Mouse (Mus musculus): ENCODE measurements at regions not wholly inside any gene's neighbourhood (a gene's known extent, or its start where the extent isn't known, plus 50 kb on each side); places are given as distances from the start of the nearest gene placed in this dataset.

DNA sequence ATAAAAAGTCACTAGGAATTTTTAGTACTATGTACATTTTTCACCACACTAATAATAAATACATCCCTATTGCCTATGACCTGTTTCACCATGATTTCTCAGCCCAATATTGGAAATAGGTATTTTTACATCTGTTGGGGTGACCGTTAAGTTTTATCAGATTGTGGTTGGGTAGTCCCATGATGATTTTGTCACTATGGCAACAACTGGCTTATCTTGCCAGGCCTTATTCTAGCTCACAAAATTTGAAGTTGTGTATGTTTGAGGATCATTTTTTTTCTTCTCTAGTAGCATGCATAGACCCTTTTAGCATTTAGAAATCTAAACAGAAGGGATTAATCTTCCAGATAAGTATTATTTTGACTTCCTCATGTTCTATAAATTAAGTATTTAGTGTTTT is 1211.1 kb upstream of the Pcdh17 start:
- in situ Hi-C loops (cut with MboI, MseI): no loop called here

GRCm38 (mm10) chr14:83246891-83247290 is 1196.5 kb upstream of the Pcdh17 start:
- in situ Hi-C loops (cut with MboI, MseI): no loop called here

DNA sequence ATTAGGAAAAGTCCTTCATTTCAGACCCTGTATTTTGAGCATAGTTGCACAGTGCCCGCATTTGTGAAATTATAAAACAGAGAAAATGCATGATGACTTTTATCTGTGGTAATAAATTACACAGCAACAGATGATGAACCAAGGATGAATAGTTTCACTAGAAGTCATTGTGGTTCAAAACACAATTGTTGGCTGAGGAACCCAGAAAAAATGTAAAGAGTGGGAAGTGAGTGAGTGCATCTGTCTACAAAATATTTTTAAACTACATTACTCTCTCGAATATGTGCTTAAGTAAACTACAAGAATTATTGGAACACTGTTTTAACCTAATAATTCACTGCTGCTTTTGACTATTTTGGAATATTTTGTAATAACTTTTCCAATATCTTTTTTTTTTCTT is 1196.0 kb upstream of the Pcdh17 start:
- in situ Hi-C loops (cut with MboI, MseI): no loop called here

GRCm38 (mm10) chr14:83252922-83253321 is 1190.4 kb upstream of the Pcdh17 start:
- in situ Hi-C loops (cut with MboI, MseI): loop anchor here (10.0 kb wide), 1 partner anchor 1478 kb away; no protein-coding TSS in a partner anchor

GRCm38 (mm10) chr14:83302599-83302998 is 1140.8 kb upstream of the Pcdh17 start:
- in situ Hi-C loops (cut with MboI, MseI): no loop called here

DNA sequence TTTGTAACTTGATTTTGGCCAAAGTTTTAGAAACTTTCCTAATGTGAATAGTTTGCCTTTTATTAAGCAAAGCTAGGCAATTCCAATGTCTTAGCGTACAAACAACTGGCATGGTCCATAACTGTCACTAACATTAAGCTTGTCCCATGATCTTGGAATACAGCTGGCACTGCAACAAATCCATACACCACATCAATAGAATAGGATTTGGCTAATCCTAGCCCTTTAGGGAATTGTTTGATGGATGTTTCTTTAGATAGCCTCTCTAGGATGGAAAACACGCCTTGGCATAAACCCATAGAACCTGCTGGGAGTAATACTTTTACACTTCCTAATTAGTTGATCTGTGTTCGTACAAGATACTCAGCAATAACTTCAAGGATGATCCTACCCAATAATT is 1122.6 kb upstream of the Pcdh17 start:
- in situ Hi-C loops (cut with MboI, MseI): no loop called here

DNA sequence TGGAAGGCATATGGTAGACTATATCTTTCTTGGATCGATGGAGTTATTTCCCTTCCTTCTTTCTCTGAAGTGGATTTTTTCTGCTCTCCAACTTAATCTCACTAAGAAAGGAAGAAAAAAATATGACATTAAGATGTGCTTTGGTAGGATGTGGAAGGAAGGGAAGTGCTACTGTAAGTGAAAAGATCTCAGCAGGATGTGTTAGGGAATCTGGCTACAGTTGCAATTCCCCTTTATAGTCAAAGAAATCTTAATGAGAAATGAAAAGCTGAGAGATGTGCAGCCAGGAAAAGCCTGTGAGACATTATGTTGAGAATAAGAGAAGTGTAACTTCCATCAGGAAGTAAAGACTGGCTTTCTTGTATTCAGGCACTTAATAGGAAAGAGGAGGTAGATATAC is 1080.2 kb upstream of the Pcdh17 start:
- in situ Hi-C loops (cut with MboI, MseI): no loop called here
